Mouse (Mus musculus) embryo, embryonic 10.5 days (tissue): ENCODE measurements at regions not wholly inside any gene's neighbourhood (a gene's known extent, or its start where the extent isn't known, plus 50 kb on each side); places are given as distances from the start of the nearest gene placed in this dataset.

Experiments used
- DNase-seq: peaks from one replicate; pipeline ENCODE4 v3.0.0-alpha.2; 2015; ENCODE audit warnings: low spot score

DNA sequence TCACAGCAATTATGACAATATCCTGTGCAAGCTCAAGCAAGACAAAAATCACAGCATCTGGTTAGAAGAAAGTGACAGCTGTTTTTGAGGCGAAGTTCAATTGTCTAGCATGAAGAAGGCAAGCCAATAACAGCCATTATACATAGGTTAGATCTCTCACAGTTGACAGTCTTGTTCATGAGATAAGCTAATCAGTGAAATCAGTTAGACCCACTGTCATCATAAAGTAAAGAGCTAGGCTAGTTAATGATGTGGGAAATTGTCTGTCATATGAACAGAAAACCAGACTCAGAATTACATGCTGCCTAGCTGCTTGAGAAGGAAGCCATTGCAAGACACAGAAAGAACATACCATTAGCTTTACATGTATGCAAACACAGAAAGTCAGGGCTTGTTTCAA, 470.2 kb upstream of the 5930422O12Rik start:
- no peak for DNase-seq

DNA sequence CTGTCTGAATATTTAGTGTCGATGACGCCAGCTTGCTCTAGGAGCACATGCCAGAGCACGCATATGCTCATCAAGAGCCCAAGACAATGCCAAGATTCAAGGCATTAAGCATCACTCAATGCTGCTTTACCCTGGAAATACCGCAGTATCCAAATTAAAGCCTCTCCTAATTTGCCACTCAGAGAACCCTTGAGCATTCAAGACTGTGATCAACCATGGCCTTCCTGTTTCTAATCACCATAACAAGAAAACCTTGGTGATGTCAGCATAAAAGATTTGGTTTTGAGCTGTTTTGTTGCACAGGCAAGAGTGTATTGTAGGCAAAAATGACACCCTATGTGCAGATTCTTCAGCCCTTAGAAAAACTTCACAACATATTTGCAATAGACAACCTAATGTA, 469.7 kb upstream of the 5930422O12Rik start:
- no peak for DNase-seq

GRCm38 (mm10) chr8:32959326-32960064, 469.0 kb upstream of the 5930422O12Rik start:
- no peak for DNase-seq

DNA sequence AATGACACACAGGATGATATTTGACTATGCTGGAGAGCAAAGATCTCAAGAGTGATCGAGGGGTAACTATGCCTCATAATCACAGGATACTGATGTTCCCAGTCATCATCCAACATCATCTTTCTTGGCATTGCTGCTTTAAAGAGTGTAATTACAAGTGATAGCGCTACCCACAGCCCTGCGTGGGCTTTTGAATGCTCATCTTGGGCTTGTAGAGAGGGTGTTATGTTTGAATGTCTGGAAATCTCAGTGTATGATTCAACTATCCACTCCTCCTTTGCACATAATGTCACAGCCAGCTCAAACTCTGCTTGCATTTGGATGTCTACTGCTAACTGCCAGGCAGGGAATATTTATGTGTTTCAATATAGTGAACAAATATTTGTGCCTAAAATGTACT, 438.3 kb upstream of the 5930422O12Rik start:
- no peak for DNase-seq

DNA sequence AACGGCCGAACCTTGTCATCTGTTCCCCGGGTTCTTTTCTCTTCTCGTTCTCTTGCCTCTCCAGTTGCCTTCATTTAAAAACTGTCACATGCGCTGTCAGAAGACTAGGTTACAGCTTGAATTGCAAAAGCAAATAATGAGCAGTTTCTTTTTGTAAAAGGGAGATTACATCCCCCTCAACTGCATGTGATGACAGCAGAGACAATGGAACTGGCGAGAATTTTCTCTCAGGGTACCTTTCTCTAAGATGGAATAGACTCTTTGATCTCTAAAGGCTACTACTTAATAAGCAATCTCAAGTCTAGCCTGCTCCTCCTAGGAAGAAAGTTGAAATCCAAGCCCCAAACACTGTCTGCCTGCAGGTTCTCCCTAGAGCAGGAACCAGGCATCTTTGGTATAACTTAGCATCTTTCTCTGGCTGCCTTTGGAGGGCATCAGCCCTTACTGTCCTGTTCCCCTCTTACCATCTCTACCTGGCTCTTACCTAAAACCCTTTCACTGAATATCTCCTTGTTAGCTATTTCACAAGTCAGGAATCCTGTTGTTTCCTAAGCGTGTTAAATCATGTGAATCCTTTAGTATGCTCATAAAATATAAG, 424.4 kb upstream of the 5930422O12Rik start:
- DNase-seq: no peak

- no peak for DNase-seq
These were observed 423.9 kb upstream of the 5930422O12Rik start for GRCm38 (mm10) chr8:33004570-33004969.

DNA sequence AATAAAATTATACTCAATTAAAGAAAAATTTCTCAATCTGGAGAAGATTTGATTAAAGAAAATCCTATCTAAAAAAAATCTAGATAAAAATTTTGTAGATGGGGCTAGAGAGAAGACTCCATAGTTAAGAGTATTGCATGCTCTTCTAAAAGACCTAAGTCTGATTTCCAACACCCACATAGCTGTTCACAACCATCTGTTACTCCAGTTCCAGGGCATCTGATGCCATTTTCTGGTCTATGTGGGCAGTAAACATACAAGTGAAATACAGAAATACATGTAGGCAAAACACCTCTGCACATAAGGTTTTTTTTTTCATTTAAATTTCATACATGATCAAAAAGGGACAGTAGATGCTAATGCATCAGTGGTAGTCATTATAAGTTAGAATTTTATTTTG, 418.4 kb upstream of the 5930422O12Rik start:
- DNase-seq: no peak

- no peak for DNase-seq
These were observed 415.7 kb upstream of the 5930422O12Rik start for GRCm38 (mm10) chr8:33012784-33013183.

GRCm38 (mm10) chr8:33015861-33016260, 412.6 kb upstream of the 5930422O12Rik start:
- DNase-seq: no peak

DNA sequence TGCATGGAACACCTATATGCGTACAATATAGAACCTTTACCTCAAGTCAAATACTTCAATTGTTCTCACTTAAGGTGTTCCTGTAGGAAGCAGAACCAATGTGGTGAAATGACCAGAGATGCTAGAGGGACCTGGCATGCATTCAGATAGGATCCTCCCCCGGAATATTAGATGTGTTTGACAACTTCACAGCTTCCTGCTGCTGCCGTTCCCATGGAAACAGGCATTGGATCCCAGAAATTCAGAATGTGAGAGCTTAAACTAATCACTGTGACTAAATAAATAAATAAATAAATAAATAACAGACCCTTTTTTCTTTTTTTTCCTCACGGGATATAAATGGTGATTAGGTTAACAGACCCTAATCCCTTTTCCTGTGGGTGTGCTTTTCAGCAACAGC, 401.5 kb upstream of the 5930422O12Rik start:
- DNase-seq: no peak

GRCm38 (mm10) chr8:33029453-33029852, 399.1 kb upstream of the 5930422O12Rik start:
- DNase-seq: no peak

- no peak for DNase-seq
These were observed 376.5 kb upstream of the 5930422O12Rik start for GRCm38 (mm10) chr8:33052017-33052416.

DNA sequence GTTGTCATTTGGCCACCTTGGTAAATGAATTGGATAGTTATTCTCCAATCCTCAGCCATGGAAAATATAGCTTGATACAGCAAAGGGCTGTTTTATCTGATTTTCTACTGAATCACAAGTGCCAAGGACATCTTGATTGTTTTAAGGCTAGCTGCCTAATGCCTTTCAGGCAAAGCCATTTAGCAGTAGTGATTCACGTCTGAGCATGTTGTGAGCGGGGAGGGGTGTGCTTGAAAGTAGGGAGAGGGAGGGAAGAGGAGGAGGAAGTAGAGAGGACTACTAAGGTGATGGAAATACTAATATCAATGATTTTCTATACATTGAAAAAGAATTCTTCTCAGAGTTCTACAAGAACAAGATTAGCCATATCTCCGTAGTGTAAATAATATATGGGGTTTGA, 362.9 kb upstream of the 5930422O12Rik start:
- DNase-seq: no peak

DNA sequence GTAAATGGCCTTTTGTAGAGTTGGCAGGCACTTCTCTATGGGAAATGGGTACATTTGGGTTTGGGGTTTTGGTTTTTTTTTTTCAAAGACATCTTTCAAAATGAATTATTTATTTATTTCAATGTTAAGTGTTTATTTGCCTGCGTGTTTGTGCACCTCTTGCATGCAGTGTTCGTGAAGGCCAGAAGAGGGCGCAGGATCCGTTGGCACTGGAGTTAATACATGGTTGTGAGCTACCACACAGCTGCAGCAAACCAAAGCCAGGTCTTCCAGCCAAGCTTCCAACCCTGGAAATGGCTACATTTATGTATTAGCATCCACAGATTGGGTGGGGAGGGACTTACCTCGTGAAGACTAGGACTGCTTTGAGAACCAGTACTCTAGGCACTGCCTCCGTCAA, 362.3 kb upstream of the 5930422O12Rik start:
- no peak for DNase-seq

DNA sequence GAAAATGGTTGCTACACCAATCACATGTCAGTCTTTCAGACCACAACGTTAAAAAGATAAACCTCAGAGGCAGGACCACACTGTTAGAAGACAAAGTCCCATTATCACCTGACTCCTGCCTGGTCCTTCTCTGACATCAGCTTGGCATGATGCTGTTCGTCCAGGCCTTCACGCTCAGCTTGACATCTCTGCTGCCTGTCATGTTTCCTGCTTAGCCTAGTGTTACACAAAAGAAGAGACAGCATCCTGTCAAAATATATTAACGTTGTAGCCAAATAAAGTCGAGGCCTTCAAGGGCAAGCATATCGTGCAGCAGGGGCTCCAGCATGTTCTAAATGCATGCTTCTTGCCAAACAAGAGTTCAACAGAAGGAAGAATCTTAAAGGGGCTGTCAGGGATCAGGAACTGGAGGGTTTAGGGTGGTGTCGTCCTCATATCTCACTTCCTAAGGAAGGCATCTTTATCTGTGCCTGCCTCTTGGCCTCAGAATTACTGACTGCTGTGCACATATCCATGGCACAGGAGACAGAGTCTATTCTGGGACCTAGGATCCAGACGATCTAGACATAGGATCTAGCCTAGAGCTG, 361.0 kb upstream of the 5930422O12Rik start:
- no peak for DNase-seq

- DNase-seq: no peak
These were observed 360.0 kb upstream of the 5930422O12Rik start for GRCm38 (mm10) chr8:33068468-33068867.

DNA sequence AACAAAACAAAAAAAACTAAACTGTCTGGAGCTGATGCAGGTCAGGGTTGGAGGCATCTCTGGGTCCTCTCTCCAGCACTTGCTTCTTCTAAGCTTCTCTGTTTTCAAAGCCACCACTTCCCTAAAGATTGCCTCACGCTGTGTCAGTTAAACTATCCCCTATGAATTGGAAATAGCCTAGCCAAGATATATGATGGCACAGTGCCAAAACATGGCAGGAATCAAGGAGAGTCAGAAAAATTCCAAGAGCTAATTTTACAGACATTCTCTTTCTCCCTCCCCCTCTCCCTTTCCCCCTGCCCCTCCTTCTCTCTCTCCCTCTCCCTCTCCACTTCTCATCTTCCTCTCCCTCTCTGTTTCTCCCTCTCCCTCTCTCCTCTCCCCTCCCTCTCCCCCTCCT, 353.3 kb upstream of the 5930422O12Rik start:
- DNase-seq: no peak

GRCm38 (mm10) chr8:33076253-33076652, 352.3 kb upstream of the 5930422O12Rik start:
- DNase-seq: no peak

DNA sequence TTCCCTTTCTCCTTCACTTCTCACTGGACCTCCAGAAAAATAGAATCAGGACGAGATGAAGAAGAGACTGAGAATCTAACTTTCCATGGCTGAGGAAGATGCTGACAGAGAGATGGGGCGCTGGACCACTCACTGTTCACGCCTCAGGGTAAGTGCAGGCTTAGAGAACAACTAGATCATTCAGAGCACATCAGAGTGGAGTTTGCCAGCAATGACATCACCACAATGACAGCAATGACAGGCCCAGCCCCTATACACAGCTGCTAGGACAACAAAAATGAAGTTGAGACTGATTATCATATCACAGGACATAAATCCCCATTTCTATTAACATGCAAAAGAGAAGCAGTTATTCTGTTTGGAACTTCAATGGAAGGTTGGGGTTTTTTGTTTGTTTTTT, 350.4 kb upstream of the 5930422O12Rik start:
- no peak for DNase-seq

GRCm38 (mm10) chr8:33079867-33080585, 348.5 kb upstream of the 5930422O12Rik start:
- no peak for DNase-seq

- no peak for DNase-seq
These were observed 346.6 kb upstream of the 5930422O12Rik start for GRCm38 (mm10) chr8:33081941-33082340.

DNA sequence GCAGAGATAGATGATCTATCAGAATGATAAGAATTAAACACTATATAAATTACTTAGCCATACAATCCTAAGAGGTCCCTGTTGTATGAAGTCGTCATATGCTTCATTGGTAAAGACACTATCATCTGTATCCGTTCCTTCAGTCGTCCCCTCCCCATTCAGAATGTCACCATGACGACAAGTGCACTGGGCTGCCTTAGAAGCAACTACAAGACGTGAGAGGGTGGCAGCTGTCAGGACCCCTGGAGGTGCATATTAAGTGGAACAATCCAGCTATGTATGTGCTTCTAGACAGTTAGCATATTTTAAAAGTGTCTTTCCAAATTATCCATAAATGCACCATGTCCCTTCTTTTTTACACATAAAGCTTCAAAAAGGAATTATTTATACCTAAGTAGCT, 343.0 kb upstream of the 5930422O12Rik start:
- no peak for DNase-seq

DNA sequence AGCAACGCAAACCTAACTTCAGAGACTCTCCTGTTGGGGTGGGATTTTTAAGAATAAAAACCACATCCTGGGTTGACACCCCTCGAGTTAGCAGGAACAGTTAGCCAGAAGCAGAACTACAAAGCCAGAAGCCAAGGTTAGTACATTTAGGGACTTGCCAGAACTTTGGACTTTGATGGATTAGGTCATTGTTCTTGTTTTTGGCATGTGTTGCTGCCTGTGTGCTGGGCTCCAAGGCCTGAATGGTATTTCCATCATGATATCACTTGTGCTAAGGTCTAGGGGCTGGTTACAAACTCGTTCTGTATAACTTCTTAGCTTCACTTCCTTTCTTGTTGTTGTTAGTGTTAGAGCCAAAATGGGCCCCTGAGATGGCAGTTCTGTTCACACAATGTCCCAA, 338.8 kb upstream of the 5930422O12Rik start:
- no peak for DNase-seq
